Mouse (Mus musculus): ENCODE measurements around the gene Fbp1.
"Not testable (repeated sequence)": the region's sequence is repeated elsewhere in the genome, so short reads cannot be mapped to it uniquely, and the experiment has no call there.

Fbp1 gene

GRCm38 (mm10) chr13:62833341-62833740 is 54.7 kb downstream of the Fbp1 start:
- no peak for DNase-seq (ENCODE audit: low read depth, low spot score)

- DNase-seq (ENCODE audit: low read depth, low spot score) = no peak
Observed at GRCm38 (mm10) chr13:62832239-62832638, 55.8 kb downstream of the Fbp1 start.

DNA sequence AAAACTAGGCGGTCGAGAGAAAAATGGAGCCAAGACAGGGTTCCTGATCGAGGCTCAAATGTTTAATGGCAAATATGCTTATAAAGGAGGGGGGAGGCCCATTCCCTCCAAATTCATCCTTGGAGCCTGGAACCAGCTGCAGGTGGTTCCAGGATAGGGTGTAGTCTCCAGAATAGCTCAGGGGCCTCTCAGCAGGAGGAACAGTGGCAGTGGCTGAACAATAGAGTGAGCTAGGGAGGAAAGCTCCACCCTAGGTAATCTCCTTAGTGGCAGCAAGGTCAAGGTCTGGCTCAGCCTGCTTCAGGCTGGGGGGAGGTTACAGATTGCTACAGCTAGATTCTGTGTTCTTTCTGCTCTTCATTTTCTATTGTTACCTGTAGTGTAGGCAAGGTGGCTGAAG is 72.4 kb downstream of the Fbp1 start:
- DNase-seq (ENCODE audit: low read depth, low spot score) = not testable (repeated sequence)
